8 mouse cellular contexts compared by ENCODE assay signal in the genomic region with DNA sequence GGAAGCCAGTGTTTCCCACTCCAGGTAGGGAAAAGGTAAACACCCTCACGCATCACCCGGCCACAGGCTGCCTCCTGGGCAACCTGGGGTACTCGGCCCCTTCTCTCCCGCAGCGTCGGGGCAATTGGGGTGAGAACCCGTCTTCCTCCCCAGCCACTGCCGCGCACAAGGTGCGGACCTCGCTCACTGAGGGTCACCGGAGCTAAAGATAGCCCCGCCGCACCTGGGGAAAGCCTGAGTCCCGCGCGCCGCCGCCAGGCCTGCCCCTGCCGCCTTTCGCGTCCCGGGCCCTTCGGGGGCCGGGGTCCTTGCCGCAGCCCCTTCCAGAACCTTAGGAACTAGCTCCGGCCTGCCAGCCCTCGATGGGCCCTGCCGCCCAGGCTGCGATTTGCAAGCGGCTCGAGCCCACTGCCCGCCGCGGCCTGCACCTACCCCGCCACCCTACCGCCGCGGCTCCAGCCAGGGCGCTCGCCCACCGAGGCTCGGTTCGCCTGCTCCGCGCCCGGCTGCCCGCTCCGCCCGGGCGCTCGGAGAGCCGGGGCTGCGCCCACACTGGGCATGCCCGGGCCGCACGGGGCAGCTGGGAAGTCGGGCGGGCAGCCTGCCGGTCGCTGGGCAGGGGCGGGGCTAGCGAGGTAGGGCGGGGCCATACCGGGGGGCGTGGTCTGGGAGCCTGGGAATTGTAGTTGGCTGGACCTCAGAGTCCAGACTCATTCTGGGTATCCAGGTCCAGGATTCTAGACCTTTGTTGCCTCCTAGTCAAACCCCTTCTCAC. TPM values are rescaled to one million over a fixed set of nuclear protein-coding genes. Genes with fewer than 3 reads are reported as not detected.
DNase-seq lines count a peak whose midpoint lies in the region; ATAC-seq and TF ChIP-seq lines count a peak whose summit lies in the region.

A gene (minus strand): TSS at position 613 of the 775 bp plus-strand sequence.

- peak; percentile 75 for DNase-seq in MN1 (ENCODE audit: low spot score)
- DNase-seq in cerebellum, adult 9-10 months = peak; percentile 97
- DNase-seq in layer of hippocampus, adult 9-10 months (ENCODE audit: low spot score) = peak; percentile 64
- DNase-seq in thymus, adult 18-20 months = peak; percentile 65 to 67

- no peaks in the 10 kb centered on the region for H3K27me3 ChIP-seq in lung, embryonic 15.5 days

- peaks cover 9% of the 10 kb centered on the region for H3K4me1 ChIP-seq in lung, embryonic 15.5 days
- H3K4me1 ChIP-seq in olfactory bulb, adult 2 months (ENCODE audit: control insufficient read depth, insufficient read depth, low read length) = no peaks in the 10 kb centered on the region

- under 1% methylated on average over 66 of the region's 66 CpGs for whole genome bisulfite sequencing in lung, embryonic 15.5 days
- under 1% methylated on average over 66 of the region's 66 CpGs for WGBS in olfactory bulb, adult 2 months

- peak within 1 kb of the TSS; percentile 71 for H3K4me2 ChIP-seq in lung, embryonic 15.5 days

- TF ChIP-seq POLR2A in olfactory bulb, adult 2 months (IDR thresholded peaks at IDR 0.05; ENCODE audit: insufficient read depth, low read depth, low read length) = peak; percentile 89

- no peaks in the 10 kb centered on the region for H3K9me3 ChIP-seq in lung, embryonic 15.5 days

- peak within 1 kb of the TSS; percentile 96 for H3K9ac ChIP-seq in lung, embryonic 15.5 days

- H3K27ac ChIP-seq in lung, embryonic 15.5 days = peak within 1 kb of the TSS; percentile 71
- H3K27ac ChIP-seq in olfactory bulb, adult 2 months (ENCODE audit: insufficient read depth, low read depth, low read length) = peak within 1 kb of the TSS; percentile 16; the same call in 1 of the 2 replicates

- no peak for TF ChIP-seq CTCF in olfactory bulb, adult 2 months (IDR thresholded peaks at IDR 0.05; ENCODE audit: insufficient read depth, low read depth, low read length)

- peak within 1 kb of the TSS; percentile 86 for H3K4me3 ChIP-seq in lung, embryonic 15.5 days
- peak within 1 kb of the TSS; percentile 94 for H3K4me3 ChIP-seq in olfactory bulb, adult 2 months (ENCODE audit: insufficient read depth, low read depth, low read length)

- no peaks in the 10 kb centered on the region for H3K36me3 ChIP-seq in lung, embryonic 15.5 days

- ATAC-seq in frontal cortex, adult (ENCODE audit: low TSS enrichment) = peak; percentile 97
- ATAC-seq in hematopoietic stem cell, adult 5-6 weeks (replicated peaks in 1 of 2; ENCODE audit: insufficient read depth in 1 of 2, low FRiP score in 2 of 2, low TSS enrichment in 1 of 2, low read depth in 1 of 2, poor library complexity in 2 of 2, severe bottlenecking in 2 of 2) = peak; percentile 86 to 93
- peak; percentile 99 for ATAC-seq in lung, embryonic 15.5 days (ENCODE audit: borderline replicate concordance, extremely low read depth, low FRiP score, low TSS enrichment)

RNA-seq across cellular contexts. Expression of the gene that starts here (rescaled TPM):
- total RNA-seq in hematopoietic stem cell, adult 5-6 weeks (2017) = 42.8 and 45.1 TPM in 2 replicates
- polyA plus RNA-seq in lung, embryonic 15.5 days (2015; fragmentation: Nextera tagmentation; extraction: Ambion mirVana) = 102 and 106 TPM in 2 replicates
- polyA plus RNA-seq in olfactory bulb, adult 2 months (2012; ENCODE audit: insufficient read depth, insufficient read length, low replicate concordance, missing spikeins) = 632 TPM in 1 of 2 replicates, not detected in the other

Comparison
In these comparisons a context has a peak if more than half of its experiments do, and no peak if none do; other contexts are left out.
1. Peak in every context shown above with its lines: DNase-seq, ATAC-seq, H3K4me3 ChIP-seq and H3K27ac ChIP-seq.